Mouse (Mus musculus) left cerebral cortex, postnatal 25 days (tissue): Measurements from ENCODE around the gene Chrna7. TPM values are rescaled to one million over a fixed set of nuclear protein-coding genes. Genes with fewer than 3 reads are reported as not detected.

Experiments used
- DNase-seq, 2 experiments: peaks; one replicate each; pipeline ENCODE4 v3.0.0; 2022; ENCODE audit warnings: low spot score in 2 of 2, mixed read lengths in 1 of 2
- intact Hi-C: fragments of 180-260 bp; cut with DNase I; formaldehyde crosslinking; loops from one replicate; pipeline ENCODE4 v1.15.1; 2025
- total RNA-seq, 2 experiments: library from RNA; stranded (reverse); gene quantifications; 2 replicates each; pipeline ENCODE4 v1.2.3; 2021

The Chrna7 gene
- total RNA-seq: 10 to 100 TPM; 23.6 to 26.9 TPM

- peak; percentile 81 to 85 for DNase-seq
- intact Hi-C loops: loop anchor here (5.0 kb wide), 2 partner anchors 105 to 120 kb away; no protein-coding TSS in a partner anchor
Observed at GRCm38 (mm10) chr7:63212084-63212723, at the start of gene Chrna7. Gene Chrna7, minus strand, starts transcription at chr7:63212569.

GRCm38 (mm10) chr7:63249404-63249803 lies 37.0 kb upstream of the Chrna7 start:
- no peak for DNase-seq
- intact Hi-C loops: no loop called here

DNA sequence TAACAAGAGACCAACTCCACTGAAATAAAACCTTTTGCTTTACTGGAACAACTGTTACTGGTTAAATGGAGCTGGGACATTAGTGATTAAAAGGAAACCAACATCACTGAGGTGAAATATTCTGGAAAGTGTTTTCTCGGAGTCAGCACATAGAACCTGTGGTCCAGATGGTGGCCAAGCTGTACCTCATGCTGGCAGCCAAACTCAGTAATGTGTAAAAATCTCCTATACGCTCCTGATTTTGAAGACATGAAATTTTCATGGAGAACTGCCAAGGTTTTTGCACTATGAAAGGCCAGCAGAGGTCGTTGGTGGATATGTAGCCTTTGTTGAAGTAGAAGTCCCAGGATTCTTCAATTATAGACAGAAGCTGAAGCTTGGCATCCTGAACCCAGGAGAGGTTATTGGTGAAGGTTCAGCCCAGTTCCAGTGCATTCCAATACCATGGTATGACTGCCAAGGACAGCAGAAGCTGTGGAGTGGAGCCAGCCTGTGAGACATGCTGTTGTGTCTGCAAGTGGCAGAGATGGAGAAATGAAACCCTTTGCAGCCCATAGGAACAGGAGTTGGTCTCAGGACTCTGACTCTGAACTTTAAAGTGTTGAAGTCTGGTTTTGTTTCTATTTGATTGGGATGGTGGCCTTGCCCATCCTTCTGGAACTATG lies 25.6 kb upstream of the Chrna7 start:
- no peak for DNase-seq

DNA sequence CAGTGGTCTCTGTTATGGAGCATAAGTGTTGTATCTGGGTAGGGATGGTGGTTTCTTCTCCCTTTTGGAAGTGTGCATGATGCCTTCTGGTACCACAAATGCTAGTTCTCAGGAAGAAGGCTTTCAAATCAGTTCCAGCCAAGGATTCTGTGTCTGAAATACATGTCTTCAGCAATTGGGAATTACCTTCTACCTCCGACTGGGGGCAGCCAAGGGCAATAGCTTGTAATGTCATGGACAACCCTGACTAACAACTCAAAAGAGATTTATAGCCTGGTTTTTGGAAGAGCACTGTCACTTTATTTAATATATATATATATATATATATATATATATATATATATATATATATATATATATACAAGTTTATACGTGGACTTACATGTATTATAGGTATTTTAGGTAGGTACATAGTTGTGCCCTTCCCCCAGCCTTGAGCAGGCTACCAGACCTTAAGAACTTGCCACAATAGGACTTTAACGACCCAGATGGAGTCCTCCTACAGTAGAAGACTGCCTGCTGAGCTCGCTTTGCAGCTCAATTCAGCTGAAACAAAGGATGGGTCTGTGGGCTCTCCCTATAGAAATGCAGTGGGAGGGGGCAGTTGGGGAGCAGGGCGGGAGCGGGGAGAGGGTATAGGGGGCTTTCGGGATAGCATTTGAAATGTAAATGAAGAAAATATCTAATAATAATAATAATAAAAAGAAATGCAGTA lies 12.9 kb upstream of the Chrna7 start:
- DNase-seq: no peak
- intact Hi-C loops: no loop called here

More for the DNA sequence above, 25.6 kb upstream of the Chrna7 start:
- intact Hi-C loops: loop anchor here (10.0 kb wide), 1 partner anchor 187 kb away; no protein-coding TSS in a partner anchor

GRCm38 (mm10) chr7:63211641-63212083 lies 707 bp downstream of the Chrna7 start:
- intact Hi-C loops: loop anchor here (5.0 kb wide), 2 partner anchors 106 to 119 kb away; no protein-coding TSS in a partner anchor
- DNase-seq: peak in 1 of 2 experiments; percentile 33

DNA sequence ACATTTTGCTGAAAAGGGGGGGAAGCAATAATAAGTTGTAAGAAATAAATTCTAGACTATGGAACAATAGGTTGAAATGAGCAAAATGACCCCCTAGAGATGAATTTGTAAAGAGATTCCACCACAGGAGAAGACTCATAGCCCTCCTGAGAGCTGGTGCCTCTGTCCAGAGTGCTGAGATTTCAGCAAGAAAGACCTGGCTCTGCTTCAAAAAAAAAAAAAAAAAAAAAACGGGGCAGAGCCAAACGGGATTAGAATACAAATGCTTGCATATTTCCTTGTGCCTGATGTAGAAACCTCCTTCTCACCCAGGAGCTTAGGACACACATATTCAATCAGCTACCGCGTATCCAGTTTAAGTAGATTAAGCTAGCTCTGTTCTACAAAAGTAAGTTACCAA lies 2.9 kb downstream of the Chrna7 start:
- intact Hi-C loops: no loop called here
- DNase-seq: no peak

- no peak for DNase-seq
- intact Hi-C loops: loop anchor here (2.0 kb wide), 1 partner anchor 282 kb away; no protein-coding TSS in a partner anchor
Observed at GRCm38 (mm10) chr7:63207137-63207536, 5.2 kb downstream of the Chrna7 start.

DNA sequence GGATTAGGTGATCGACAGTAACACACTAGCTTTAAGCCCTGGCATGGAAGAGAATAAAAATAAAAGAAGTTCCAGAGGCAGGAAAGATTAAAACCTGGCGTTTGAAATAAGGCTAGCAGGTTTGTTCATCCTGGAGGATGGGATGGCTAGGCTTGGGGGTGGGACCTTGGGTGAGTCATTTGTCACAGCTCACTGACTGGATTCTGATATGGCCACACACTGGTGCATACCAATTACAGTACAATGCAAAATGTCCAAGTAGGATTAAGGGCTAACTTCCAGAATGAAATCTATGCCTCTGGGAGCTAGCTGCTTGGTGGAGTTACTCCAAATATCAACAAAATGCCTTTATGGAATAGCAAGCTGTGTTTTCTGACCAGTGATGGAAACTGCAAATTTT lies 16.8 kb downstream of the Chrna7 start:
- intact Hi-C loops: no loop called here
- no peak for DNase-seq

GRCm38 (mm10) chr7:63189647-63190534 lies 22.5 kb downstream of the Chrna7 start:
- intact Hi-C loops: no loop called here
- DNase-seq: peak; percentile 21 to 31

GRCm38 (mm10) chr7:63170063-63170787 lies 42.1 kb downstream of the Chrna7 start:
- intact Hi-C loops: no loop called here

GRCm38 (mm10) chr7:63164617-63165016 lies 47.8 kb downstream of the Chrna7 start:
- intact Hi-C loops: no loop called here
- no peak for DNase-seq

More at GRCm38 (mm10) chr7:63170063-63170787, 42.1 kb downstream of the Chrna7 start:
- DNase-seq: peak in 1 of 2 experiments; percentile 12

- no peak for DNase-seq
- intact Hi-C loops: no loop called here
Observed at GRCm38 (mm10) chr7:63162272-63162864, 50.0 kb downstream of the Chrna7 start.

DNA sequence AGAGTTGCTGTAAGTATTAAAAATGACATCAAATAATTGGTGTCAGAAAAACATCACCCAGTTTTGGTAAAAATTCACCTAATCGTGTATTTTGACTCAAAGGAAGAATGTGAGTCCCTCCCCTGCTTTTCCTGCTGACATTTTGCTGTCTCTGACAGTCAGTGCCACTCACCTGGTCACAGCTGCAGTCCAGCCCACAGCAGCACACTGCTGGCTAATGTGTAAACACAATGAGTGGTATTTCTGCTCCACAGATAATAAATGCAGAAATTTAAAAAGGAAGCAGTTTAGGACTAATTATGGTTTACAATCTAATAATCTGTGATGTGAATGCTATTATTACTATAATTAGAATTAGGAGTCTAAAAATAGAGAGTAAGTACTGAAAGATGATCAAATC lies 59.1 kb downstream of the Chrna7 start:
- intact Hi-C loops: no loop called here
- DNase-seq: no peak

GRCm38 (mm10) chr7:63148740-63149139 lies 63.6 kb downstream of the Chrna7 start:
- intact Hi-C loops: no loop called here

DNA sequence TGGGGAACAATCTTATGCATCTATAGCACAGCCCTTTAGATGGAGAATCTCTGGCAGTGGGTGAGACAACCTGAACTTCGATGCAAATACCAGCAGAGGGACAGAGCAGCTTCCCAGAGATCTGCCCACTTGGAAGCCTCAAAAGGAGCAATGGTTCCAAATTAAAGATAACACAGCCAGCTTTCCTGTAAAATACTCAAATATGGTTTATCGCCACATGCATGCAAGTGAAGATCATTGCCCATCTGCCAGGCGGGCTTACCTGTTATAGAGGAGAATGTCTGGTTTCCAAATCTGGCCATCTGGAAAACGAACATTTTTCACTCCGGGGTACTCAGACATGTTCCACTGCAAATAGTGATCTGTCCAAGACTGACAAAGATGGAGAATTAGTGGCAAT lies 64.0 kb downstream of the Chrna7 start:
- DNase-seq: peak in 1 of 2 experiments; percentile 22
- intact Hi-C loops: no loop called here

More at GRCm38 (mm10) chr7:63148740-63149139, 63.6 kb downstream of the Chrna7 start:
- DNase-seq: no peak

- intact Hi-C loops: no loop called here
- peak in 1 of 2 experiments; percentile 15 for DNase-seq
Observed at GRCm38 (mm10) chr7:63122547-63122946, 89.8 kb downstream of the Chrna7 start.

- intact Hi-C loops: no loop called here
- no peak for DNase-seq
Observed at GRCm38 (mm10) chr7:63113671-63114070, 98.7 kb downstream of the Chrna7 start.

DNA sequence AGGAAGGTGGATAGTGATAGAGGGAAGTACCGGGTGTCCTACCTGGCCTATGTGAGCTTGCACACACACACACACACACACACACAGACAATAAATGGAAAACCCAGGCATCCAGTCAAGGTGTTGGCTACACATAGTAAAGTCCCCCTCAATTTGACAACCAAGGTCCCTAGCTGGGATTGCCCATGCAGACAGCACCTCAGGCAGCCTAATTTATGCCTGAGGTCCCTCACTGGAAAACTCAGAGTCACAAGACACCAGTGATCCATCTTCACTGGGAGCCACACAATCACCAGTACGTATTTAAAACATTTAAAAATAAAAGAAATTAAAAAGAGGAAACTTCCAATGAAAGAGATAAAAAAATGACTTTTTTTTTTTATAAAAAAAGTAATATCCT lies 99.1 kb downstream of the Chrna7 start:
- intact Hi-C loops: no loop called here
- no peak for DNase-seq
